Mouse (Mus musculus): Measurements from ENCODE around the gene Tfap2e.

Tfap2e gene

DNA sequence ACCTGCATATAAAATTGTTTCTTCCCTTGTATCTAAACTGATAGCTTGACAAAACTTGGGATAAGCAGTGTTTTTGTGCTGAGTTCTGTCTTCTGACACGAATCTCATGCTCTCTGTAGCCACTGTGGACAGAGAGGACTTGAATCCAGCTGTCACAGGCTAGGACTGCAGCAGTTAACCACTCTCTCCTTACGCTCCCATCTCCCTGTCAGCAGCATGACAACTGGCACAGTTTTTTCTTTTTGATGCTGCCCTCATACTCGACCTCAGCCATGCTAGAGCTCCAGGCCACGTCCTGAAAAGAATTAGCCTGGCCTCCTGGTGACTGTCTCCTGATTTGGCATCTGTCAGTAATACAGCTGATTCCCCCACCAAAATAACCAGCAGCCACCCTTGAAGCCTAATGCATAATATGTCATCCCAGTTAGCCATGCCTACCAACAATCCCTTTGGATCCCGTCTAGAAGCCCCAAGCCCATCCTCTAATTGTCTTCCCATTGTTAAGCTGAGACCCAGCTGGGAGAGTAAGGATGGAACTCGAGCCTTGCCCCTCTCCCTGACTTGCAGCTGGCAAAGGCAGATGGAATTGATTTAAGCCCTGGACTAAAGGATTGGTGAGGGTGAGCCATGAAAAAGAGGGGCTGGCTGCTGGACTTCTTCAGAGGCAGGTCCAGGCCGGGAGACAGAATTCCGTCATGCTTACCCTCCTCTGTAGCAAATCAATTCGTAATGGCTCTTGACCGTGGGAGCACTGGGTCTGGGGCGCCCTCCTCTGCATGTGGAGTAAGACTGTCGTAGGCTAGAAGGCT lies 29.2 kb downstream of the Tfap2e start:
- DNase-seq (ENCODE audit: low read depth, low spot score), result no peak

- no peak for DNase-seq (ENCODE audit: low read depth, low spot score)
These were observed 39.1 kb downstream of the Tfap2e start for GRCm38 (mm10) chr4:126696908-126697307.

- no peak for DNase-seq (ENCODE audit: low read depth, low spot score)
These were observed 43.0 kb downstream of the Tfap2e start for GRCm38 (mm10) chr4:126693021-126693420.

DNA sequence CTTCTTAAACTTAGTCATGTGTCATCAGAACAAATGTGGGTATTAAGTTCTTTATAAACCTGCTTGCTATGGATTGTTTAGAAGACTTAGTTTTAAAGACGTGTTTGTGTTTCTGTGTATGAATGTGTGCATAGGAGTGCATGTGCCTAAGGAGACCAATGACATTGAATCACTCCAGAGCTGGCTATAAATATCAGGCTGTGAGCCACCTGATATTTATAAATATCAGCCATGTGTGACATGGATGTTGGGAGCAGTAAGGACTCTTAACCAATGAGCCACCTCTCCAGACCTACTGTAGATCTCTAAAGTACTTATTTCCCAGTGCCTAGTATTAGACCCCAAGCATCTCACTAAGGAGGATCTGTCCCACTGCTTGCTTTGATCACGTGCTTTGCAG lies 46.6 kb downstream of the Tfap2e start:
- DNase-seq (ENCODE audit: low read depth, low spot score), result no peak

- DNase-seq (ENCODE audit: low read depth, low spot score), result peak; percentile 53
These were observed 53.0 kb downstream of the Tfap2e start for GRCm38 (mm10) chr4:126683084-126683483.

- no peak for DNase-seq (ENCODE audit: low read depth, low spot score)
These were observed 53.7 kb downstream of the Tfap2e start for GRCm38 (mm10) chr4:126682298-126682697.

GRCm38 (mm10) chr4:126677054-126678003 lies 58.7 kb downstream of the Tfap2e start, which contains the start of gene Psmb2:
Gene Psmb2 (plus strand): TSS chr4:126677630.
- peak; percentile 99 for DNase-seq (ENCODE audit: low read depth, low spot score)

GRCm38 (mm10) chr4:126667075-126667474 lies 69.0 kb downstream of the Tfap2e start:
- peak; percentile 22 for DNase-seq (ENCODE audit: low read depth, low spot score)

Data from CD4-positive, CD25-positive, alpha-beta regulatory T cell, adult 2 months (primary cell).